In genomic region chr4:134089029-134089428, GRCm38 (mm10) we compare ENCODE assay signal across 27 mouse cellular contexts. TPM values are rescaled to one million over a fixed set of nuclear protein-coding genes. Genes with fewer than 3 reads are reported as not detected.
"Had no signal": no experiment of that assay in that cellular context is flagged by ENCODE, and none has a peak within 500 bp of the region (broad histone marks: within the 10 kb centered on the region; RNA-seq: fewer than 3 reads in every experiment).

No protein-coding gene starts in this region.

- H3K4me1 ChIP-seq: limb, embryonic 10.5 days; limb, embryonic 13.5 days; liver, embryonic 15.5 days had no signal

- H3K4me3 ChIP-seq: limb, embryonic 10.5 days; limb, embryonic 13.5 days; liver, embryonic 15.5 days had no signal

- H3K9me3 ChIP-seq: limb, embryonic 10.5 days; liver, embryonic 15.5 days had no signal

- DNase-seq: kidney, adult 8-10 months; kidney, postnatal 10 days; kidney, postnatal 4 days; liver; lung, adult 2 months; lung, postnatal 14 days; midbrain, embryonic 14.5 days; thymus, adult 2 months; thymus, postnatal 14 days; thymus, postnatal 4 days had no signal

- H3K27ac ChIP-seq: hindbrain, postnatal 0 days; limb, embryonic 10.5 days; limb, embryonic 13.5 days; liver, embryonic 15.5 days had no signal

- H3K36me3 ChIP-seq: limb, embryonic 10.5 days; limb, embryonic 13.5 days; liver, embryonic 15.5 days had no signal

- H3K9ac ChIP-seq: limb, embryonic 13.5 days; liver, embryonic 15.5 days had no signal

- H3K27me3 ChIP-seq: limb, embryonic 13.5 days; liver, embryonic 15.5 days had no signal

- ATAC-seq: hindbrain, postnatal 0 days; inflammation-experienced regulatory T-cells, adult 6 months had no signal

- H3K4me2 ChIP-seq: limb, embryonic 13.5 days; liver, embryonic 15.5 days; midbrain, embryonic 11.5 days had no signal

RNA-seq across cellular contexts. Expression of gene Cd52, which starts 5.9 kb away (rescaled TPM):
- total RNA-seq: hindbrain, postnatal 0 days had no signal

RNA-seq across cellular contexts. Expression of gene Zfp683, which starts 35.4 kb away (rescaled TPM):
- total RNA-seq: hindbrain, postnatal 0 days; layer of hippocampus, adult 18-20 months; layer of hippocampus, postnatal 14 days; left cerebral cortex, adult 8-10 months; left cerebral cortex, postnatal 14 days; megakaryocyte progenitor cell, adult 5-6 weeks; megakaryocyte-erythroid progenitor cell, adult 5-6 weeks; midbrain, postnatal 0 days had no signal
- polyA plus RNA-seq: hindbrain, postnatal 0 days; limb, embryonic 10.5 days; limb, embryonic 13.5 days; liver, embryonic 15.5 days; lung, embryonic 16.5 days; midbrain, embryonic 11.5 days; midbrain, embryonic 14.5 days; midbrain, postnatal 0 days; neural tube, embryonic 11.5 days; neural tube, embryonic 14.5 days; stomach, embryonic 16.5 days had no signal
